Mouse (Mus musculus): ENCODE measurements around the gene Lmntd1. TPM values are rescaled to one million over a fixed set of nuclear protein-coding genes. Genes with fewer than 3 reads are reported as not detected.

Gene Lmntd1
- polyA plus RNA-seq, 1 experiment from 2014 or later: not detected

- ATAC-seq (ENCODE audit: low read depth): no peak
- Histone ChIP-seq H3K36me3 (ENCODE audit: control insufficient read depth, insufficient read depth) (no peaks in the 10 kb centered on the region), H3K9me3 (replicated peaks; ENCODE audit: control insufficient read depth, low read length) (no peaks in the 10 kb centered on the region), H3K4me1 (ENCODE audit: control insufficient read depth, low read depth, low read length) (no peaks in the 10 kb centered on the region), H3K4me2 (ENCODE audit: low read depth, low read length) (no peak overlapping the region), H3K9ac (ENCODE audit: low read depth, low read length) (no peak overlapping the region), H3K4me3 (ENCODE audit: low read depth, low read length) (no peak overlapping the region), H3K27ac (ENCODE audit: low read length) (no peak overlapping the region), H3K27me3 (ENCODE audit: control insufficient read depth, insufficient read depth, low read depth, low read length) (no peaks in the 10 kb centered on the region)
- WGBS (ENCODE audit: insufficient replicate concordance): 62% methylated on average over 4 of the region's 4 CpGs
These were observed 37.4 kb downstream of the Lmntd1 start for GRCm38 (mm10) chr6:145576762-145577161.

GRCm38 (mm10) chr6:145573250-145574013 lies 40.7 kb downstream of the Lmntd1 start:
- H3K9ac ChIP-seq (ENCODE audit: low read depth, low read length): no peak overlapping the region

GRCm38 (mm10) chr6:145568701-145569100 lies 45.4 kb downstream of the Lmntd1 start:
- Histone ChIP-seq H3K4me2 (ENCODE audit: low read depth, low read length) (no peak overlapping the region), H3K27me3 (ENCODE audit: control insufficient read depth, insufficient read depth, low read depth, low read length) (no peaks in the 10 kb centered on the region), H3K4me1 (ENCODE audit: control insufficient read depth, low read depth, low read length) (no peaks in the 10 kb centered on the region), H3K4me3 (ENCODE audit: low read depth, low read length) (no peak overlapping the region), H3K9ac (ENCODE audit: low read depth, low read length) (no peak overlapping the region), H3K36me3 (ENCODE audit: control insufficient read depth, insufficient read depth) (no peaks in the 10 kb centered on the region), H3K27ac (ENCODE audit: low read length) (no peak overlapping the region), H3K9me3 (replicated peaks; ENCODE audit: control insufficient read depth, low read length) (no peaks in the 10 kb centered on the region)
- WGBS (ENCODE audit: insufficient replicate concordance): 57% methylated on average over 3 of the region's 3 CpGs
- ATAC-seq (ENCODE audit: low read depth): no peak

More at GRCm38 (mm10) chr6:145573250-145574013, 40.7 kb downstream of the Lmntd1 start:
- WGBS (ENCODE audit: insufficient replicate concordance): 69% methylated on average over 6 of the region's 6 CpGs
- no peak for ATAC-seq (ENCODE audit: low read depth)
- Histone ChIP-seq H3K4me2 (ENCODE audit: low read depth, low read length) (no peak overlapping the region), H3K27ac (ENCODE audit: low read length) (no peak overlapping the region), H3K27me3 (ENCODE audit: control insufficient read depth, insufficient read depth, low read depth, low read length) (no peaks in the 10 kb centered on the region), H3K9me3 (replicated peaks; ENCODE audit: control insufficient read depth, low read length) (no peaks in the 10 kb centered on the region), H3K36me3 (ENCODE audit: control insufficient read depth, insufficient read depth) (no peaks in the 10 kb centered on the region), H3K4me3 (ENCODE audit: low read depth, low read length) (no peak overlapping the region), H3K4me1 (ENCODE audit: control insufficient read depth, low read depth, low read length) (no peaks in the 10 kb centered on the region)

GRCm38 (mm10) chr6:145567832-145568231 lies 46.3 kb downstream of the Lmntd1 start:
- no peak overlapping the region for H3K9ac ChIP-seq (ENCODE audit: low read depth, low read length)
- H3K4me3 ChIP-seq (ENCODE audit: low read depth, low read length): no peak overlapping the region
- ATAC-seq (ENCODE audit: low read depth): no peak
- H3K27ac ChIP-seq (ENCODE audit: low read length): no peak overlapping the region
- no peaks in the 10 kb centered on the region for H3K27me3 ChIP-seq (ENCODE audit: control insufficient read depth, insufficient read depth, low read depth, low read length)
- H3K4me2 ChIP-seq (ENCODE audit: low read depth, low read length): no peak overlapping the region
- 67% methylated on average over 3 of the region's 3 CpGs for WGBS (ENCODE audit: insufficient replicate concordance)
- no peaks in the 10 kb centered on the region for H3K36me3 ChIP-seq (ENCODE audit: control insufficient read depth, insufficient read depth)
- no peaks in the 10 kb centered on the region for H3K4me1 ChIP-seq (ENCODE audit: control insufficient read depth, low read depth, low read length)
- H3K9me3 ChIP-seq (replicated peaks; ENCODE audit: control insufficient read depth, low read length): no peaks in the 10 kb centered on the region

- H3K4me3 ChIP-seq (ENCODE audit: low read depth, low read length): no peak overlapping the region
- WGBS (ENCODE audit: insufficient replicate concordance): 22% methylated on average over 8 of the region's 8 CpGs
- H3K36me3 ChIP-seq (ENCODE audit: control insufficient read depth, insufficient read depth): no peaks in the 10 kb centered on the region
- H3K9ac ChIP-seq (ENCODE audit: low read depth, low read length): no peak overlapping the region
- H3K9me3 ChIP-seq (replicated peaks; ENCODE audit: control insufficient read depth, low read length): no peaks in the 10 kb centered on the region
- no peak overlapping the region for H3K4me2 ChIP-seq (ENCODE audit: low read depth, low read length)
- ATAC-seq (ENCODE audit: low read depth): no peak
- H3K27me3 ChIP-seq (ENCODE audit: control insufficient read depth, insufficient read depth, low read depth, low read length): no peaks in the 10 kb centered on the region
- no peaks in the 10 kb centered on the region for H3K4me1 ChIP-seq (ENCODE audit: control insufficient read depth, low read depth, low read length)
- no peak overlapping the region for H3K27ac ChIP-seq (ENCODE audit: low read length)
These were observed 46.8 kb downstream of the Lmntd1 start for GRCm38 (mm10) chr6:145567296-145567695.

GRCm38 (mm10) chr6:145565663-145566062 lies 48.5 kb downstream of the Lmntd1 start:
- ATAC-seq (ENCODE audit: low read depth): no peak
- H3K4me2 ChIP-seq (ENCODE audit: low read depth, low read length): no peak overlapping the region
- H3K9me3 ChIP-seq (replicated peaks; ENCODE audit: control insufficient read depth, low read length): no peaks in the 10 kb centered on the region
- H3K9ac ChIP-seq (ENCODE audit: low read depth, low read length): no peak overlapping the region
- WGBS (ENCODE audit: insufficient replicate concordance): 62% methylated on average over 5 of the region's 5 CpGs
- no peaks in the 10 kb centered on the region for H3K4me1 ChIP-seq (ENCODE audit: control insufficient read depth, low read depth, low read length)
- H3K27ac ChIP-seq (ENCODE audit: low read length): no peak overlapping the region
- no peaks in the 10 kb centered on the region for H3K27me3 ChIP-seq (ENCODE audit: control insufficient read depth, insufficient read depth, low read depth, low read length)
- no peak overlapping the region for H3K4me3 ChIP-seq (ENCODE audit: low read depth, low read length)
- no peaks in the 10 kb centered on the region for H3K36me3 ChIP-seq (ENCODE audit: control insufficient read depth, insufficient read depth)

- Histone ChIP-seq H3K4me2 (ENCODE audit: low read depth, low read length) (no peak overlapping the region), H3K4me3 (ENCODE audit: low read depth, low read length) (no peak overlapping the region), H3K4me1 (ENCODE audit: control insufficient read depth, low read depth, low read length) (no peaks in the 10 kb centered on the region), H3K9ac (ENCODE audit: low read depth, low read length) (no peak overlapping the region), H3K27me3 (ENCODE audit: control insufficient read depth, insufficient read depth, low read depth, low read length) (no peaks in the 10 kb centered on the region), H3K27ac (ENCODE audit: low read length) (no peak overlapping the region), H3K9me3 (replicated peaks; ENCODE audit: control insufficient read depth, low read length) (no peaks in the 10 kb centered on the region), H3K36me3 (ENCODE audit: control insufficient read depth, insufficient read depth) (no peaks in the 10 kb centered on the region)
- WGBS (ENCODE audit: insufficient replicate concordance): 60% methylated on average over 4 of the region's 4 CpGs
- ATAC-seq (ENCODE audit: low read depth): no peak
These were observed 49.4 kb downstream of the Lmntd1 start for GRCm38 (mm10) chr6:145564671-145565070.

GRCm38 (mm10) chr6:145557059-145557992 lies 56.8 kb downstream of the Lmntd1 start:
- H3K27me3 ChIP-seq (ENCODE audit: control insufficient read depth, insufficient read depth, low read depth, low read length): no peaks in the 10 kb centered on the region
- H3K4me1 ChIP-seq (ENCODE audit: control insufficient read depth, low read depth, low read length): no peaks in the 10 kb centered on the region
- 26% methylated on average over 15 of the region's 15 CpGs for WGBS (ENCODE audit: insufficient replicate concordance)
- H3K4me3 ChIP-seq (ENCODE audit: low read depth, low read length): no peak overlapping the region
- no peaks in the 10 kb centered on the region for H3K36me3 ChIP-seq (ENCODE audit: control insufficient read depth, insufficient read depth)
- H3K4me2 ChIP-seq (ENCODE audit: low read depth, low read length): no peak overlapping the region
- no peak overlapping the region for H3K27ac ChIP-seq (ENCODE audit: low read length)
- H3K9me3 ChIP-seq (replicated peaks; ENCODE audit: control insufficient read depth, low read length): no peaks in the 10 kb centered on the region
- peak; percentile 35; the same call in 1 of the 2 replicates for ATAC-seq (ENCODE audit: low read depth)
- H3K9ac ChIP-seq (ENCODE audit: low read depth, low read length): no peak overlapping the region

- H3K27ac ChIP-seq (ENCODE audit: low read length): no peak overlapping the region
- no peak overlapping the region for H3K9ac ChIP-seq (ENCODE audit: low read depth, low read length)
- H3K36me3 ChIP-seq (ENCODE audit: control insufficient read depth, insufficient read depth): no peaks in the 10 kb centered on the region
- no peaks in the 10 kb centered on the region for H3K4me1 ChIP-seq (ENCODE audit: control insufficient read depth, low read depth, low read length)
- ATAC-seq (ENCODE audit: low read depth): no peak
- H3K4me2 ChIP-seq (ENCODE audit: low read depth, low read length): no peak overlapping the region
- no peak overlapping the region for H3K4me3 ChIP-seq (ENCODE audit: low read depth, low read length)
- no peaks in the 10 kb centered on the region for H3K9me3 ChIP-seq (replicated peaks; ENCODE audit: control insufficient read depth, low read length)
- H3K27me3 ChIP-seq (ENCODE audit: control insufficient read depth, insufficient read depth, low read depth, low read length): no peaks in the 10 kb centered on the region
- 24% methylated on average over 7 of the region's 7 CpGs for WGBS (ENCODE audit: insufficient replicate concordance)
These were observed 60.9 kb downstream of the Lmntd1 start for GRCm38 (mm10) chr6:145553226-145553625.

Data from liver, embryonic 16.5 days (tissue).